Mouse (Mus musculus) limb, embryonic 14.5 days (tissue): ENCODE data around the gene Smg6. TPM values are rescaled to one million over a fixed set of nuclear protein-coding genes. Genes with fewer than 3 reads are reported as not detected.
A peak's percentile ranks its signal among the peaks of the same experiment; 100 is the strongest.
"Not testable (repeated sequence)": the region's sequence is repeated elsewhere in the genome, so short reads cannot be mapped to it uniquely, and the experiment has no call there.

Experiments used
- ATAC-seq: fragments of 200-750 bp; cut with Nextera tagmentation; 2 replicates; pipeline ENCODE4 v1.8.0; 2017; ENCODE audit warnings: low read depth, moderate number of reproducible peaks, moderate TSS enrichment; ENCODE audit not compliant: low FRiP score
- DNase-seq: peaks from one replicate; pipeline ENCODE4 v3.0.0-alpha.2; 2015; ENCODE audit warnings: low spot score
- H3K27ac ChIP-seq: fragments of 300-500 bp; sonication (generic); replicated peaks from 2 replicates; pipeline ENCODE4 v1.5.1; 2014; ENCODE audit warnings: low read depth, mild to moderate bottlenecking, low read length, moderate library complexity, mixed read lengths
- H3K27me3 ChIP-seq: fragments of 300-500 bp; sonication (generic); 2 replicates; pipeline ENCODE4 v1.6.1; 2014; ENCODE audit warnings: low read length, mixed read lengths; ENCODE audit not compliant: control insufficient read depth, insufficient read depth
- H3K36me3 ChIP-seq: fragments of 300-500 bp; sonication (generic); 2 replicates; pipeline ENCODE4 v1.6.1; 2014; ENCODE audit warnings: mild to moderate bottlenecking, low read length, moderate library complexity, mixed read lengths; ENCODE audit not compliant: control insufficient read depth, insufficient read depth
- H3K4me1 ChIP-seq: fragments of 300-500 bp; sonication (generic); 2 replicates; pipeline ENCODE4 v1.6.1; 2014; ENCODE audit warnings: antibody characterized with exemption, low read length, mixed read lengths; ENCODE audit not compliant: control insufficient read depth, insufficient read depth
- H3K4me2 ChIP-seq: fragments of 300-500 bp; sonication (generic); replicated peaks from 2 replicates; pipeline ENCODE4 v1.6.1; 2014; ENCODE audit warnings: low read depth, mild to moderate bottlenecking, low read length, moderate library complexity; ENCODE audit not compliant: severe bottlenecking
- H3K4me3 ChIP-seq: fragments of 300-500 bp; sonication (generic); replicated peaks from 2 replicates; pipeline ENCODE4 v1.5.1; 2014; ENCODE audit warnings: low read length
- H3K9ac ChIP-seq: fragments of 300-500 bp; sonication (generic); 2 replicates; pipeline ENCODE4 v1.6.1; 2014; ENCODE audit warnings: mild to moderate bottlenecking, low read depth, low read length, moderate library complexity; ENCODE audit not compliant: severe bottlenecking
- H3K9me3 ChIP-seq: fragments of 300-500 bp; sonication (generic); 2 replicates; pipeline ENCODE4 v1.6.1; 2016; ENCODE audit warnings: low read length; ENCODE audit not compliant: control insufficient read depth
- POLR2A ChIP-seq: fragments of 200-500 bp; IDR thresholded peaks from 2 replicates; pipeline ENCODE4 v1.8.0; 2012; ENCODE audit warnings: inconsistent platforms, mild to moderate bottlenecking, moderate library complexity, borderline replicate concordance; ENCODE audit not compliant: insufficient read depth, insufficient read length; ENCODE audit errors: extremely low read depth
- WGBS: fragments of 180-500 bp; shearing (Covaris S2); extraction: QIAGEN DNeasy Blood & Tissue Kit; methylation state at CpG from one replicate; pipeline ENCODE4 v1.1.7; 2014; 5-methylcytosine and 5-hydroxymethylcytosine counted together
- polyA plus RNA-seq, 2 experiments: library from polyadenylated mRNA; depleted of rRNA in 1 of 2; stranded (reverse) in 1 of 2; unstranded in 1 of 2; fragments of >200 nt; fragmentation: Nextera tagmentation in 1 of 2; extraction: Ambion mirVana in 1 of 2; gene quantifications; 2 replicates each; pipeline versions ENCODE4 v1.2.1 to v1.2.3; 2012 to 2014

Smg6 gene
- polyA plus RNA-seq, 2 experiments = 16.0 to 36.5 TPM

DNA sequence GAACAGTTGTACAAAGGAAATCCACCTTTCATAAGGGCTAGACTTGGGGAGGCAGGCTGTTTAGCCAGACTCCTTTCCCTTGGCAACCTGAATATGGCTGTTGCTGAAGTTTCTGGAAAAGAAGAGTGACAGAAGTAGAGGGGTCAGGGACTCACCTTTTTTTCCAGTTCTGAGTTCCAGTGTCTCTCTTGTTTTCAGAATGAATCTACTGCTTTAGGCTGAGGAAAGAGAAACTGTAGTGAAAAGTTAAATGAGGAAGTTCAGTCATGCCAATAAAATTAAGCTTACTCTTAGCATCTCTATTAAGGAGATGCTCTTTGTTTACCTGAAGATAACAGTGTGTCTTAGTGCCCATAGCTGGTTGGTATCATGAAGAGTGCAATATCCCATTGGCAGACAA lies 69.2 kb downstream of the Smg6 start:
- Histone ChIP-seq H3K36me3 (peaks cover 18% of the 10 kb centered on the region), H3K4me2 (no peak overlapping the region), H3K4me3 (no peak overlapping the region), H3K9me3 (no peaks in the 10 kb centered on the region), H3K27me3 (no peaks in the 10 kb centered on the region), H3K9ac (no peak overlapping the region), H3K4me1 (peaks cover 8% of the 10 kb centered on the region; the same call in 1 of the 2 replicates), H3K27ac (no peak overlapping the region)
- no peak for DNase-seq
- no peak for ATAC-seq
- no peak for TF ChIP-seq POLR2A

DNA sequence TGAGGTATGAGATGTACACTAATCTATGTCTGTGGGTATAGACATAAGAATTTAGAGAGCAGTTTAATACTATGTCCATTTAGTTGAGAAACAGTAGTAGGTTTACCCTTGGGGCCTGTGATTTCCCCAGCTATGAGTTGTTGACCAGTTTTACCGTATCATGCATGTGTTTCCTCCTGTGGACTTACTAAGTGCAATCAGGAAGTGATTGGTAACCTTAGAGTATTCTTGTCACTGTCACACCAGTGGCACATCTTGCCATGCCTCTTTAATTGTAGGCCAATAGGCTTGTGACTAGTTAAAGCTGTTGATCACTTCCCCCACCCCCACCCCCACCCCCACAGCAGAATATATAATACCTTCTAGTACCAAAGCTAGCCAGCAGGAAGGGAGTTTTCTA lies 70.9 kb downstream of the Smg6 start:
- no peak for DNase-seq
- Histone ChIP-seq H3K36me3 (peaks cover 11% of the 10 kb centered on the region; the same call in 1 of the 2 replicates), H3K27ac (no peak overlapping the region), H3K4me3 (no peak overlapping the region), H3K4me1 (peaks cover 10% of the 10 kb centered on the region), H3K4me2 (no peak overlapping the region), H3K9me3 (no peaks in the 10 kb centered on the region), H3K27me3 (no peaks in the 10 kb centered on the region), H3K9ac (no peak overlapping the region)
- no peak for ATAC-seq
- no peak for TF ChIP-seq POLR2A
- WGBS = 77% methylated on average over 1 of the region's 1 CpGs

- 0 out of 2 replicates have a peak overlapping the region, but pooled peaks have one; percentile 3 for H3K27ac ChIP-seq
- H3K36me3 ChIP-seq = peaks cover 14% of the 10 kb centered on the region; the same call in 1 of the 2 replicates
- peaks cover 8% of the 10 kb centered on the region for H3K4me1 ChIP-seq
- ATAC-seq (peak; percentile 86), DNase-seq (peak; percentile 67)
- WGBS = 40% methylated on average over 10 of the region's 10 CpGs
- H3K4me3 ChIP-seq = no peak overlapping the region
- no peaks in the 10 kb centered on the region for H3K27me3 ChIP-seq
- no peak for TF ChIP-seq POLR2A
- no peaks in the 10 kb centered on the region for H3K9me3 ChIP-seq
- H3K4me2 ChIP-seq = no peak overlapping the region
- no peak overlapping the region; the same call in 1 of the 2 replicates for H3K9ac ChIP-seq
Observed at GRCm38 (mm10) chr11:75000869-75001653, 75.4 kb downstream of the Smg6 start.

GRCm38 (mm10) chr11:75008270-75008669 lies 82.6 kb downstream of the Smg6 start:
- peaks cover 9% of the 10 kb centered on the region for H3K4me1 ChIP-seq
- H3K27ac ChIP-seq = no peak overlapping the region
- no peaks in the 10 kb centered on the region for H3K27me3 ChIP-seq
- H3K9me3 ChIP-seq = no peaks in the 10 kb centered on the region
- no peak for TF ChIP-seq POLR2A
- no peaks in the 10 kb centered on the region for H3K36me3 ChIP-seq
- H3K4me3 ChIP-seq = no peak overlapping the region
- WGBS = 76% methylated on average over 2 of the region's 2 CpGs
- no peak overlapping the region for H3K9ac ChIP-seq
- no peak overlapping the region for H3K4me2 ChIP-seq
- DNase-seq (no peak), ATAC-seq (no peak)

- not testable (repeated sequence) for H3K36me3 ChIP-seq, H3K4me2 ChIP-seq, H3K4me3 ChIP-seq, H3K9me3 ChIP-seq, ATAC-seq, H3K9ac ChIP-seq, H3K27ac ChIP-seq, H3K27me3 ChIP-seq, DNase-seq
- H3K4me1 ChIP-seq = peaks cover 20% of the 10 kb centered on the region
- WGBS = 90% methylated on average over 2 of the region's 2 CpGs
Observed at GRCm38 (mm10) chr11:75009537-75009936, 83.9 kb downstream of the Smg6 start.
